Mouse (Mus musculus): ENCODE data around the gene Wdr78. TPM values are rescaled to one million over a fixed set of nuclear protein-coding genes. Genes with fewer than 3 reads are reported as not detected.
A peak's percentile ranks its signal among the peaks of the same experiment; 100 is the strongest.

Wdr78 gene
- 1.0 and 1.1 TPM in 2 replicates for polyA plus RNA-seq (2016; fragmentation: Nextera tagmentation; extraction: Ambion mirVana)

- H3K36me3 ChIP-seq, result peaks cover 26% of the 10 kb centered on the region
- peak within 1 kb of the TSS; percentile 89 for H3K4me2 ChIP-seq
- H3K27ac ChIP-seq, result peak within 1 kb of the TSS; percentile 97
- peak; percentile 98 for ATAC-seq
- H3K4me3 ChIP-seq, result peak within 1 kb of the TSS; percentile 89
- no peaks in the 10 kb centered on the region for H3K27me3 ChIP-seq (replicated peaks)
- H3K4me1 ChIP-seq, result peaks cover 31% of the 10 kb centered on the region
- WGBS (ENCODE audit: insufficient replicate concordance), result under 1% methylated on average over 79 of the region's 90 CpGs
- H3K9ac ChIP-seq, result peak within 1 kb of the TSS; percentile 84
- no peaks in the 10 kb centered on the region for H3K9me3 ChIP-seq (replicated peaks)
These were observed at the start of gene Wdr78, which contains the start of gene Mier1 for GRCm38 (mm10) chr4:103114184-103115111. Wdr78 (minus strand) TSS chr4:103114555. Mier1 (plus strand) TSS chr4:103114390.

DNA sequence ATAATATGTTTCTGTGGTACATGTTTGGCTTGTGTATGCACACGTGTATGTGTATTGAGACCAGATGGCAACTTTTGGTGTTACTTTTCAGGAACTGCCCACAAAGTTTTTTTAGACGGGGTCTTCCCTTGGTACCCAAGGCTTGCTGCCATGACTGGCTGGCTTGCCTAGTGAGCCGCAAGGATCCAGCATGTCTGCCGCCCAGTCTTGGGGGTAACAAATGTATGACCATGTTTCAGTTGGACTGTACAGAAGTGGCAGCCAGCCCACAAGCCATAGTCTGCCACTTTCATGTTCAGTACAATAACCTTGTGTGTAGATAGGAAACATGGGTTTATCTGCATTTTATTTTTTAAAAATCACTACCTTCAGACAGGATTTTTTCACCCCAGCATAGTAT is 44.4 kb upstream of the Wdr78 start:
- no peak for ATAC-seq
- 85% methylated on average over 4 of the region's 4 CpGs for WGBS (ENCODE audit: insufficient replicate concordance)
- H3K36me3 ChIP-seq, result peaks cover 86% of the 10 kb centered on the region

DNA sequence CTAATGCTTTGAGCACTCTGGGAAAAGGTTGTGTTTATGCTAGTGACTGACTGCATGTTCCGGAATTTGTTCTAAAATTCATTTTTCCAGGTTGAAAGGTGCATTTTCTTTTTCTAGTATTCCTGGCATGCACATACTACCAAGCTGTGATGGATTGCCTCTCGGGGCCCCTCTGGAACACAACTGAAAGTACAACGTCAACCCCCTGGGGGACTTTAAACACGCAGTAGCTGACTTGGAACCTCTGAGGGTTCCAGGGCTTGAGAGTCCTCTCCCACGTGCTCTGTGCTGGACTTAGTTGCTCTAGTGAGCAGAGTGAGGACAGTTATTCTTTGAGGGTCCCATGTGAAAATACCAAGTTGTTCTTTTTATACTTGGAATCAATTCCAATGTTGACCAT is 37.6 kb upstream of the Wdr78 start:
- peaks cover 94% of the 10 kb centered on the region for H3K36me3 ChIP-seq
- no peak overlapping the region for H3K9ac ChIP-seq
- no peak overlapping the region for H3K4me3 ChIP-seq
- no peaks in the 10 kb centered on the region for H3K9me3 ChIP-seq (replicated peaks)
- H3K27ac ChIP-seq, result no peak overlapping the region
- H3K4me1 ChIP-seq, result no peaks in the 10 kb centered on the region
- H3K27me3 ChIP-seq (replicated peaks), result no peaks in the 10 kb centered on the region
- WGBS (ENCODE audit: insufficient replicate concordance), result 96% methylated on average over 5 of the region's 5 CpGs
- H3K4me2 ChIP-seq, result no peak overlapping the region
- ATAC-seq, result no peak

More for the DNA sequence above, 44.4 kb upstream of the Wdr78 start:
- no peaks in the 10 kb centered on the region for H3K27me3 ChIP-seq (replicated peaks)
- H3K27ac ChIP-seq, result no peak overlapping the region
- H3K4me2 ChIP-seq, result no peak overlapping the region
- H3K4me1 ChIP-seq, result no peaks in the 10 kb centered on the region
- no peaks in the 10 kb centered on the region for H3K9me3 ChIP-seq (replicated peaks)
- H3K9ac ChIP-seq, result no peak overlapping the region
- H3K4me3 ChIP-seq, result no peak overlapping the region

DNA sequence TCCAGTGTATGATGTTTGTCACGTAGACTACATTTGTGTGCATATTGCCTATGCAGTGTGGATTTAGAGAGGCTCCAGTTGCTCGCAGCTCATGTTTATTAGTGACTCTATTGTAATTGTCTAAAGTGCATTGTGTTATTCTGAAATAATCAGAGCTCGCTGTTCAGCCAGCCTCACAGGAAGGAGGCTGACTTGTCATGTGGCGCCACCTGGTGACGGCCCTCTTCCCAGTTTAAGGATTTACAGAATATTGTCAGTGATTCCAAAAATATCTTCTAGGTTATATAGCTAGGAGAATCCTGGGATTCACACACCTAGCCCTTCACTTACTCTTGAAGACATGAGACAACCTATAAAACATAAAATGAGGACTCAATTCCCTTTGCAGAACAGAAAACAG is 32.0 kb upstream of the Wdr78 start:
- no peaks in the 10 kb centered on the region for H3K4me1 ChIP-seq
- peaks cover 89% of the 10 kb centered on the region for H3K36me3 ChIP-seq
- ATAC-seq, result 0 out of 2 replicates have a peak, but pooled peaks have one; percentile 44
- H3K27ac ChIP-seq, result no peak overlapping the region
- no peak overlapping the region for H3K4me2 ChIP-seq
- no peak overlapping the region for H3K9ac ChIP-seq
- WGBS (ENCODE audit: insufficient replicate concordance), result 53% methylated on average over 5 of the region's 5 CpGs
- no peaks in the 10 kb centered on the region for H3K9me3 ChIP-seq (replicated peaks)
- H3K4me3 ChIP-seq, result no peak overlapping the region
- H3K27me3 ChIP-seq (replicated peaks), result no peaks in the 10 kb centered on the region

- H3K27ac ChIP-seq, result no peak overlapping the region
- WGBS (ENCODE audit: insufficient replicate concordance), result 12% methylated on average over 1 of the region's 1 CpGs
- H3K9me3 ChIP-seq (replicated peaks), result no peaks in the 10 kb centered on the region
- no peak overlapping the region for H3K4me2 ChIP-seq
- peaks cover 77% of the 10 kb centered on the region for H3K36me3 ChIP-seq
- no peaks in the 10 kb centered on the region for H3K27me3 ChIP-seq (replicated peaks)
- no peak for ATAC-seq
- H3K9ac ChIP-seq, result no peak overlapping the region
- H3K4me3 ChIP-seq, result no peak overlapping the region
- no peaks in the 10 kb centered on the region for H3K4me1 ChIP-seq
These were observed 22.6 kb upstream of the Wdr78 start for GRCm38 (mm10) chr4:103136946-103137345.

GRCm38 (mm10) chr4:103126533-103126932 is 12.2 kb upstream of the Wdr78 start:
- Histone ChIP-seq H3K9ac (no peak overlapping the region), H3K4me1 (peaks cover 38% of the 10 kb centered on the region), H3K36me3 (peaks cover 23% of the 10 kb centered on the region), H3K9me3 (replicated peaks) (no peaks in the 10 kb centered on the region), H3K4me3 (no peak overlapping the region), H3K27me3 (replicated peaks) (no peaks in the 10 kb centered on the region), H3K4me2 (no peak overlapping the region), H3K27ac (no peak overlapping the region)
- WGBS (ENCODE audit: insufficient replicate concordance), result 78% methylated on average over 4 of the region's 4 CpGs
- no peak for ATAC-seq

DNA sequence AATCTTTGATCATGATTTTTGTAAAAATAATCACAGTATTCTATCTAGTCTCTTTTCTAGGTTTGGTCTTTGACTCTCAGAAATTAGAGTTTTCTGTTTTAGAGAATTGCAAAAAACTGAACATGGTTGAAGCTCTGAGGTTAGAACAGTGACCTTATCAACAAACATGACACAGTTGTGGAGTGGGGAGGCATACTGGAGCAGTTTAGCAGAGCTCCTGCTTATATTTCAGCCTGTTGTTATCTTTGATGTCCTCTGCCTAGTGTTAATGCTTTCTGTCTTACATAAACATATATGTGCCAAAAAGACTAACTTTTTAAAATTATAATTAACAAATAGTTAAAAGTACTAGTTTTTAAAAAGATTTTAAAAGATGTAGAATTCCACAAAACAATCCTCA is 9.3 kb upstream of the Wdr78 start:
- Histone ChIP-seq H3K9ac (no peak overlapping the region), H3K27ac (no peak overlapping the region), H3K27me3 (replicated peaks) (no peaks in the 10 kb centered on the region), H3K4me3 (no peak overlapping the region), H3K36me3 (peaks cover 5% of the 10 kb centered on the region; the same call in 1 of the 2 replicates), H3K4me2 (no peak overlapping the region), H3K9me3 (replicated peaks) (no peaks in the 10 kb centered on the region), H3K4me1 (peaks cover 50% of the 10 kb centered on the region)
- no peak for ATAC-seq

DNA sequence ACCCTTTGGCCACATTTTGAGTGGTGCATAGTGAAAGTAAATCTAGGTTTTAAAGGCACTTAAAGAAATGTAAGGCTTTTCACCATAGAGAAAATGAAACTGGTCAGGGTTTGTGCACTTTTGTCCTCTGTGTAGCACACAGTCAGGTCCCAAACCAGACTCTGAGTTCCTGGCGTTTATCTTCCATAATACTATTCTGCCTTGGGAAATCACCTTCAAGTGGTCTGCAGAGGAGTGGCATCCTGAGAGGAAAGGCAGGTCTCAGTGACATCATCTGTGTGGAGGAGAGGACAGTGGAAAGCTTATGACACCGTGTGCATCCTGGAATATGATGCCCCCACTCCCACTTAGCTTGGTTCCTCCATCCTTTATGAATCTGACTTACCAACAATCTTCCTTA is 8.7 kb upstream of the Wdr78 start:
- whole genome bisulfite sequencing (ENCODE audit: insufficient replicate concordance), result 37% methylated on average over 2 of the region's 2 CpGs

GRCm38 (mm10) chr4:103120874-103121389 is 6.6 kb upstream of the Wdr78 start:
- Histone ChIP-seq H3K9ac (peak overlapping the region; percentile 100), H3K27ac (peak overlapping the region; percentile 99)
- 0 out of 2 replicates have a peak, but pooled peaks have one; percentile 19 for ATAC-seq

More for the DNA sequence above, 8.7 kb upstream of the Wdr78 start:
- H3K4me2 ChIP-seq, result peak overlapping the region; percentile 86
- H3K36me3 ChIP-seq, result peaks cover 5% of the 10 kb centered on the region; the same call in 1 of the 2 replicates
- peak overlapping the region; percentile 58 for H3K27ac ChIP-seq
- peaks cover 52% of the 10 kb centered on the region for H3K4me1 ChIP-seq
- no peak overlapping the region; the same call in 1 of the 2 replicates for H3K4me3 ChIP-seq
- no peaks in the 10 kb centered on the region for H3K9me3 ChIP-seq (replicated peaks)
- H3K27me3 ChIP-seq (replicated peaks), result no peaks in the 10 kb centered on the region
- peak overlapping the region; percentile 40 for H3K9ac ChIP-seq
- no peak for ATAC-seq

DNA sequence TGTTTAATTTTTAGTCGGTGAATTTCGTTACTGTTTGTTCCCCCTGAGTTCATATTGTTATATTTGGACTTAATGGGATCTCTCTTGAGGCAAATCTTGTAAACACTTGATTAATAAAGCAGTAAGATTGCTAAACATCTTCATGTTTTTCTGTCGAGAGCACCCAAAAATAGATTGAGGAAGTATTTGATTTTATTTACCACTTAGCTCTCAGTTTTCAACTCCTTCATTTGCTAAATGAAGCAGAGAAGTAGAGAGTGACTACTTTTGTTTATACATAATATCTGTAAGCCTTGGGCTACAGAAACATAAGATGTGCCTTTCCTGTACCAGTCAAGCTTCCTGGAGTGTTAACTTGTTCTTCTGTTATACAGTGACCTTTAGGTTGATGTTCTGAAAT is 6.0 kb upstream of the Wdr78 start:
- 15% methylated on average over 3 of the region's 3 CpGs for WGBS (ENCODE audit: insufficient replicate concordance)
- Histone ChIP-seq H3K9me3 (replicated peaks) (no peaks in the 10 kb centered on the region), H3K4me1 (peaks cover 48% of the 10 kb centered on the region), H3K4me3 (peak overlapping the region; percentile 99), H3K9ac (peak overlapping the region; percentile 100), H3K36me3 (peaks cover 12% of the 10 kb centered on the region), H3K4me2 (peak overlapping the region; percentile 86), H3K27ac (peak overlapping the region; percentile 99), H3K27me3 (replicated peaks) (no peaks in the 10 kb centered on the region)
- ATAC-seq, result no peak

More at GRCm38 (mm10) chr4:103120874-103121389, 6.6 kb upstream of the Wdr78 start:
- Histone ChIP-seq H3K36me3 (peaks cover 13% of the 10 kb centered on the region), H3K4me3 (peak overlapping the region; percentile 99), H3K4me1 (peaks cover 45% of the 10 kb centered on the region), H3K4me2 (peak overlapping the region; percentile 86), H3K9me3 (replicated peaks) (no peaks in the 10 kb centered on the region), H3K27me3 (replicated peaks) (no peaks in the 10 kb centered on the region)
- 36% methylated on average over 9 of the region's 9 CpGs for WGBS (ENCODE audit: insufficient replicate concordance)

GRCm38 (mm10) chr4:103120028-103120384 is 5.7 kb upstream of the Wdr78 start:
- Histone ChIP-seq H3K4me3 (peak overlapping the region; percentile 99), H3K27me3 (replicated peaks) (no peaks in the 10 kb centered on the region), H3K27ac (peak overlapping the region; percentile 99), H3K4me2 (peak overlapping the region; percentile 86), H3K9me3 (replicated peaks) (no peaks in the 10 kb centered on the region), H3K36me3 (peaks cover 12% of the 10 kb centered on the region), H3K4me1 (peaks cover 48% of the 10 kb centered on the region), H3K9ac (peak overlapping the region; percentile 100)
- 8% methylated on average over 4 of the region's 4 CpGs for WGBS (ENCODE audit: insufficient replicate concordance)
- peak; percentile 75 for ATAC-seq

Measured in liver, embryonic 12.5 days (tissue).